Mouse (Mus musculus) CH12.LX (cell line): Measurements from ENCODE around the gene Tmcc1. TPM values are rescaled to one million over a fixed set of nuclear protein-coding genes. Genes with fewer than 3 reads are reported as not detected.

Experiments used
- DNase-seq: peaks from one replicate; pipeline ENCODE4 v3.0.0-alpha.2; 2013; ENCODE audit errors: extremely low read depth
- H3K27ac ChIP-seq: 2 replicates; pipeline ENCODE4 v1.5.1; 2012; ENCODE audit warnings: low read depth, mild to moderate bottlenecking, control low read depth, moderate library complexity; ENCODE audit not compliant: insufficient read depth
- H3K27me3 ChIP-seq: replicated peaks from 2 replicates; pipeline ENCODE3; 2012; ENCODE audit warnings: inconsistent platforms
- H3K36me3 ChIP-seq, 2 experiments: replicated peaks in 1 of 2; 2 replicates each; pipeline versions ENCODE3 to v1.6.1; 2012; ENCODE audit warnings: inconsistent platforms in 1 of 2, low read length in 1 of 2, mild to moderate bottlenecking in 1 of 2, mixed read lengths in 1 of 2, moderate library complexity in 1 of 2; ENCODE audit not compliant: control insufficient read depth in 1 of 2, insufficient read depth in 1 of 2
- H3K4me1 ChIP-seq, 2 experiments: 2 replicates each; pipeline ENCODE4 v1.6.1; 2012; ENCODE audit warnings: inconsistent platforms in 1 of 2, moderate library complexity in 1 of 2; ENCODE audit not compliant: insufficient read depth in 2 of 2, control insufficient read depth in 1 of 2
- H3K4me2 ChIP-seq: 2 replicates; pipeline ENCODE4 v1.6.1; 2012; ENCODE audit warnings: low read depth, mild to moderate bottlenecking, control low read depth; ENCODE audit not compliant: poor library complexity, insufficient read depth, severe bottlenecking
- H3K4me3 ChIP-seq, 3 experiments: fragments of 150-350 bp in 1 of 3; sonication (generic) in 1 of 3; replicated peaks in 1 of 3; 2 replicates each; pipeline versions ENCODE3 to v1.5.1; 2011 to 2012; ENCODE audit warnings: low read depth in 2 of 3, low read length in 2 of 3, mild to moderate bottlenecking in 2 of 3, moderate library complexity in 2 of 3, control low read depth in 1 of 3, improper control_type of control experiment in 1 of 3, inconsistent platforms in 1 of 3, mixed read lengths in 1 of 3; ENCODE audit not compliant: poor library complexity in 1 of 3
- H3K79me2 ChIP-seq: replicated peaks from 2 replicates; pipeline ENCODE4 v1.6.1; 2012; ENCODE audit warnings: mild to moderate bottlenecking, moderate library complexity; ENCODE audit not compliant: control insufficient read depth, poor library complexity, insufficient read depth, severe bottlenecking; ENCODE audit errors: extremely low read depth
- H3K9ac ChIP-seq: 2 replicates; pipeline ENCODE4 v1.6.1; 2012; ENCODE audit warnings: low read depth, mild to moderate bottlenecking, control low read depth, moderate library complexity; ENCODE audit not compliant: insufficient read depth
- H3K9me3 ChIP-seq: replicated peaks from 2 replicates; pipeline ENCODE3; 2012; ENCODE audit warnings: low read length, inconsistent platforms, mixed read lengths
- BHLHE40 ChIP-seq: IDR thresholded peaks from 2 replicates; pipeline ENCODE4 v1.6.1; 2011; ENCODE audit warnings: mild to moderate bottlenecking, low read depth, low read length, improper control_type of control experiment
- CTCF ChIP-seq, 2 experiments: IDR thresholded peaks in 1 of 2; conservative IDR thresholded peaks in 1 of 2; 2 replicates each; pipeline ENCODE4 v1.5.1; 2011 to 2012; ENCODE audit warnings: low read depth in 2 of 2, low read length in 2 of 2, improper control_type of control experiment in 1 of 2, inconsistent platforms in 1 of 2, mild to moderate bottlenecking in 1 of 2, moderate library complexity in 1 of 2
- E2F4 ChIP-seq: IDR thresholded peaks from 2 replicates; pipeline ENCODE4 v1.6.1; 2011; ENCODE audit warnings: low read depth, low read length, improper control_type of control experiment; ENCODE audit not compliant: insufficient replicate concordance
- ELF1 ChIP-seq: IDR thresholded peaks from 2 replicates; pipeline ENCODE4 v1.6.1; 2014; ENCODE audit warnings: low read depth, mild to moderate bottlenecking, inconsistent platforms, low read length, improper control_type of control experiment
- ETS1 ChIP-seq: conservative IDR thresholded peaks from 2 replicates; pipeline ENCODE4 v1.6.1; 2012; ENCODE audit warnings: low read depth, mild to moderate bottlenecking, inconsistent platforms, low read length, improper control_type of control experiment, moderate library complexity
- GABPA ChIP-seq: IDR thresholded peaks from 2 replicates; pipeline ENCODE4 v1.6.1; 2012; ENCODE audit warnings: low read depth, low read length, improper control_type of control experiment, inconsistent platforms; ENCODE audit not compliant: insufficient replicate concordance
- IRF4 ChIP-seq: IDR thresholded peaks from 2 replicates; pipeline ENCODE4 v1.6.1; 2014; ENCODE audit warnings: low read depth, mild to moderate bottlenecking, inconsistent platforms, low read length, improper control_type of control experiment
- JUN ChIP-seq: IDR thresholded peaks from 2 replicates; pipeline ENCODE4 v1.6.1; 2011; ENCODE audit warnings: low read depth, mild to moderate bottlenecking, low read length, improper control_type of control experiment, moderate library complexity; ENCODE audit not compliant: insufficient read depth
- JUND ChIP-seq: conservative IDR thresholded peaks from 2 replicates; pipeline ENCODE4 v1.6.1; 2011; ENCODE audit warnings: low read depth, low read length, improper control_type of control experiment
- KAT2A ChIP-seq: IDR thresholded peaks from 2 replicates; pipeline ENCODE4 v1.6.1; 2012; ENCODE audit warnings: low read length, improper control_type of control experiment, inconsistent platforms; ENCODE audit not compliant: insufficient replicate concordance
- MAFK ChIP-seq: IDR thresholded peaks from 2 replicates; pipeline ENCODE4 v1.6.1; 2011; ENCODE audit warnings: low read length, improper control_type of control experiment; ENCODE audit not compliant: insufficient replicate concordance
- MEF2A ChIP-seq: IDR thresholded peaks from 2 replicates; pipeline ENCODE4 v1.6.1; 2014; ENCODE audit warnings: low read depth, mild to moderate bottlenecking, inconsistent platforms, low read length, improper control_type of control experiment, borderline replicate concordance
- MXI1 ChIP-seq: IDR thresholded peaks from 2 replicates; pipeline ENCODE4 v1.6.1; 2011; ENCODE audit warnings: mild to moderate bottlenecking, low read depth, low read length, improper control_type of control experiment
- MYC ChIP-seq: IDR thresholded peaks from 2 replicates; pipeline ENCODE4 v1.6.1; 2011; ENCODE audit warnings: low read depth, mild to moderate bottlenecking, improper control_type of control experiment, low read length
- NELFE ChIP-seq: IDR thresholded peaks from 2 replicates; pipeline ENCODE4 v1.6.1; 2011; ENCODE audit warnings: low read depth, low read length, improper control_type of control experiment
- POLR2A ChIP-seq: IDR thresholded peaks from 2 replicates; pipeline ENCODE4 v1.6.1; 2011; ENCODE audit warnings: low read depth, mild to moderate bottlenecking, improper control_type of control experiment, low read length
- RAD21 ChIP-seq: IDR thresholded peaks from 2 replicates; pipeline ENCODE4 v1.6.1; 2011; ENCODE audit warnings: low read depth, mild to moderate bottlenecking, low read length, improper control_type of control experiment, moderate library complexity
- RCOR1 ChIP-seq: conservative IDR thresholded peaks from 2 replicates; pipeline ENCODE4 v1.6.1; 2012; ENCODE audit warnings: low read depth, mild to moderate bottlenecking, inconsistent platforms, low read length, improper control_type of control experiment
- SIN3A ChIP-seq: IDR thresholded peaks from 2 replicates; pipeline ENCODE4 v1.6.1; 2012; ENCODE audit warnings: low read length, improper control_type of control experiment, inconsistent platforms
- SMC3 ChIP-seq: IDR thresholded peaks from 2 replicates; pipeline ENCODE4 v1.6.1; 2011; ENCODE audit warnings: low read depth, low read length, improper control_type of control experiment
- TCF12 ChIP-seq: IDR thresholded peaks from 2 replicates; pipeline ENCODE4 v1.6.1; 2014; ENCODE audit warnings: low read depth, mild to moderate bottlenecking, inconsistent platforms, low read length, improper control_type of control experiment
- UBTF ChIP-seq: IDR thresholded peaks from 2 replicates; pipeline ENCODE4 v1.6.1; 2012; ENCODE audit warnings: low read depth, mild to moderate bottlenecking, inconsistent platforms, low read length, improper control_type of control experiment, moderate library complexity
- USF1 ChIP-seq: IDR thresholded peaks from 2 replicates; pipeline ENCODE4 v1.6.1; 2014; ENCODE audit warnings: low read depth, mild to moderate bottlenecking, inconsistent platforms, low read length, improper control_type of control experiment
- ZC3H11A ChIP-seq: IDR thresholded peaks from 2 replicates; pipeline ENCODE4 v1.6.1; 2012; ENCODE audit warnings: low read depth, mild to moderate bottlenecking, inconsistent platforms, low read length, improper control_type of control experiment
- ZKSCAN1 ChIP-seq: IDR thresholded peaks from 2 replicates; pipeline ENCODE4 v1.6.1; 2012; ENCODE audit warnings: low read depth, inconsistent platforms, low read length, improper control_type of control experiment, borderline replicate concordance
- ZMIZ1 ChIP-seq: IDR thresholded peaks from 2 replicates; pipeline ENCODE4 v1.6.1; 2012; ENCODE audit warnings: low read depth, mild to moderate bottlenecking, inconsistent platforms, low read length, improper control_type of control experiment
- dilution Hi-C: fragments of 300-500 bp; cut with MboI; formaldehyde crosslinking; loops from 2 replicates; pipeline ENCODE4 v1.14.3; 2020; ENCODE audit warnings: low sequenced_read_pairs; ENCODE audit not compliant: extremely low pct_unique_long_range_greater_than_20kb, extremely low pct_ligation_motif_present
- in situ Hi-C: fragments of 300-500 bp; cut with MboI; formaldehyde crosslinking; loops from 3 replicates; pipeline ENCODE4 v1.14.3; 2019; ENCODE audit warnings: low sequenced_read_pairs, low pct_ligation_motif_present, low pct_unique_long_range_greater_than_20kb, mixed read lengths
- polyA plus RNA-seq: library from polyadenylated mRNA; unstranded; fragments of >175 nt; gene quantifications from 2 replicates; pipeline ENCODE4 v1.2.1, GENCODE M21; 2012; ENCODE audit warnings: low read depth; ENCODE audit not compliant: insufficient read length
- total RNA-seq, 2 experiments: library from RNA; depleted of rRNA; stranded (reverse); fragments of 300-350 nt in 1 of 2; fragments of >200 nt in 1 of 2; gene quantifications; 2 replicates each; pipeline ENCODE4 v1.2.3; 2012 to 2014

Tmcc1 gene
- total and polyA plus RNA-seq, 3 experiments: 3.6 to 60.8 (median 3.7) TPM

GRCm38 (mm10) chr6:116047896-116048295, 145.4 kb downstream of the Tmcc1 start:
- Histone ChIP-seq H3K4me1 (peaks cover 0 to 19% of the 10 kb centered on the region in 2 experiments; a peak in 2 of 4 replicates), H3K4me2 (no peak overlapping the region), H3K79me2 (no peaks in the 10 kb centered on the region), H3K36me3 (peaks cover 2 to 7% of the 10 kb centered on the region in 2 experiments), H3K9ac (no peak overlapping the region), H3K4me3 (no peak overlapping the region), H3K27ac (no peak overlapping the region), H3K9me3 (no peaks in the 10 kb centered on the region), H3K27me3 (no peaks in the 10 kb centered on the region)
- TF ChIP-seq ZKSCAN1: no peak
- TF ChIP-seq ZC3H11A: no peak
- no peak for TF ChIP-seq BHLHE40
- no peak for TF ChIP-seq MXI1
- TF ChIP-seq JUND: no peak
- TF ChIP-seq RCOR1: no peak
- DNase-seq: no peak
- dilution Hi-C loops (no loop called here), in situ Hi-C loops (no loop called here)

DNA sequence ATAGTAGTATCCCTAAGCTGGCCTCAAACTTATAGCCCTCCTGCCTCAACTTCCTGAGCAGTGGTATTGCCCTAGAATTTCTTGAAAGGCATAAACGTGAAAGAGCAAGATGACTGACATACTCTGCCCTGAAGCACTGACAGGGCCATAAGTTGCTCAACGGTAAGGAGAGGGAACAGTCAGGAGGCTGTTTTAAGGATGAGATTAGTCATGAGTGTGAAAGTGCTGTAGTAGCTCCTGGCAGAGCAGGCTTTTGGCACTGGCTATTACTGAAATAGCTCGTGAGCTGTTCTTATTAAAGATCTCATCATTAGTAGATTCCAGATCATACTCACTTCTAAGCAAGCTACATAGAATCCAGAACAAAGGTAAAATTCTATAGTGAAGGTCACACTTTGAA, 145.9 kb downstream of the Tmcc1 start:
- in situ Hi-C loops (no loop called here), dilution Hi-C loops (no loop called here)
- Histone ChIP-seq H3K9me3 (peaks cover 2% of the 10 kb centered on the region), H3K27me3 (no peaks in the 10 kb centered on the region), H3K9ac (no peak overlapping the region), H3K4me2 (no peak overlapping the region), H3K4me3 (no peak overlapping the region), H3K4me1 (peaks cover 0 to 20% of the 10 kb centered on the region in 2 experiments; a peak in 2 of 4 replicates), H3K27ac (no peak overlapping the region), H3K36me3 (peaks cover 3 to 9% of the 10 kb centered on the region in 2 experiments), H3K79me2 (no peaks in the 10 kb centered on the region)
- no peak for DNase-seq
- TF ChIP-seq NELFE (no peak), RAD21 (no peak), MYC (no peak), ZC3H11A (no peak), TCF12 (no peak), ETS1 (no peak), RCOR1 (no peak), E2F4 (no peak), ELF1 (no peak), ZMIZ1 (no peak)

DNA sequence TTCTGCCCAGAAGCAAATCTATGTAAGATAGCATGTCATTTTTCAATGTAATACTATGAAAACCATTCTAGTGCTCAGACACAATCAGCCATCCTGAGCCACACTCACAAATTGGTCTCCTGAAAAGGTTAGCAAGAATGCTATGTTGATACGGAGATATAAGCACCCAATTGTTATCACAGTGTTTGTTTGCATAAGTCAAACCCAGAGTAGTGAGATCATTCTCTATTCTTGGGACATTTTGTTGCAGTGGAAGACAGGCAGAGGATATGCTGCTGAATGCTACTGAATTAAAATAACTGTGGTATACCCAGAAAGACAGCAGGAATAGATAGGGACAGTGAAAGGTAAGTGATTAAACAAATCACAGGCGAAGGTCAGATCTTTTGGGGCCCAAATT, 149.2 kb downstream of the Tmcc1 start:
- peaks cover 3 to 9% of the 10 kb centered on the region in 2 experiments for H3K36me3 ChIP-seq
- DNase-seq: no peak
- no peak overlapping the region for H3K4me3 ChIP-seq
- no peak overlapping the region for H3K27ac ChIP-seq
- no peak overlapping the region for H3K4me2 ChIP-seq
- H3K9ac ChIP-seq: no peak overlapping the region
- dilution Hi-C loops: no loop called here
- H3K79me2 ChIP-seq: no peaks in the 10 kb centered on the region
- in situ Hi-C loops: no loop called here
- H3K4me1 ChIP-seq: peaks cover 0 to 15% of the 10 kb centered on the region in 2 experiments; a peak in 1 of 4 replicates
- peaks cover 2% of the 10 kb centered on the region for H3K9me3 ChIP-seq
- H3K27me3 ChIP-seq: no peaks in the 10 kb centered on the region
- TF ChIP-seq JUN: no peak
- TF ChIP-seq SMC3: no peak
- TF ChIP-seq MAFK: no peak
- no peak for TF ChIP-seq SIN3A
- no peak for TF ChIP-seq USF1
- no peak for TF ChIP-seq E2F4
- TF ChIP-seq UBTF: no peak
- TF ChIP-seq POLR2A: no peak
- TF ChIP-seq RCOR1: no peak
- TF ChIP-seq MEF2A: no peak
- TF ChIP-seq BHLHE40: no peak
- TF ChIP-seq KAT2A: no peak
- TF ChIP-seq GABPA: no peak
- TF ChIP-seq ZMIZ1: no peak
- TF ChIP-seq CTCF (conservative IDR thresholded peaks at IDR 0.05 in 1 of 2, IDR thresholded peaks at IDR 0.05 in 1 of 2; ENCODE audit: low read depth in 2 of 2, low read length in 2 of 2): no peak
- TF ChIP-seq MXI1: no peak
- no peak for TF ChIP-seq IRF4
- TF ChIP-seq RAD21: no peak
